Mouse (Mus musculus): Measurements from ENCODE around the gene Ppp3cb.

The Ppp3cb gene

DNA sequence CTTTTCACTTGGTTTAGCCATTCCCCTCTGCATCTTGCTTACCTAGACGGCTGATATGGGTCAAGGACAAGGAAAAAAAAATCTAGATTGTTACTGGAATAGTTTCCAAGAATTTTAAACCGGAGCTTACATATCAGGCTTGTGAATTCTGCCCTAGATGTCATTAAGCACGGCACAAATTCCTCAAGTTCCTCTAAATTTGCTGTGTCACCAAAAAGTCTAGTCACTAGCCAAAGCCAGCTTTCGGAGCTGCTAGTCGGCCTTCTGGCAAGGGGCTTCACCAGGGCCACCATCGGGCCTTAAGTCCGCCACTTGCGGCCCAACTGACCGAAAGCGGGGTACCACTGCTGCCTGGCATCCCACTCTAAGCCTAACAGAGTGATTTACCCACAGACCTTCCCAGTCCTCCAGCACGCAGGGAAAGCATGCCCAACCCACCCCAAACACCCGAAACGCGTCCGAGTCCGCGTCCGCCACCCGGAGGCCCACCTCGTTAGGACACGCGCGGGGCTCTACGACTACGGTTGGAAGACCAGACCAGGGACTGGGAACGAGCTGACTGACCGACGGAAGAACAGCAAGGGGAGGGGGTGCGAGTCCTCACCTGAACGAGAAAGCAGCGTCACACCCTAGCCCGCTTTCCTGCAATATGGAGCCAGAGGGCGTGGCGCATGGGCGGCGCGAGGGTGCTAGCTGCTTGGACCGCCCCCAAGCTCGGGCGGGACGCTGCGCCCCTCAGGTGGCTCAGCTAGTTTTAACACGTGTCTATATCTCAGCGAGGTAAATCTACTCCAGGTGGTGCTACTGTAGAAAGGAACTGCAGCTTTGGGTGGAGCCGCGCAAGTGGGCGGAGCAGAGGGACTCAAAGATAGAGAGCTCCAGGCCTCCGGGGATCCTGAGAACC is 66.8 kb downstream of the Ppp3cb start, which contains the start of gene Anxa7:
Gene Anxa7, minus strand, starts transcription at position 843 of the 904 bp plus-strand sequence.
- peak; percentile 92 for DNase-seq

DNA sequence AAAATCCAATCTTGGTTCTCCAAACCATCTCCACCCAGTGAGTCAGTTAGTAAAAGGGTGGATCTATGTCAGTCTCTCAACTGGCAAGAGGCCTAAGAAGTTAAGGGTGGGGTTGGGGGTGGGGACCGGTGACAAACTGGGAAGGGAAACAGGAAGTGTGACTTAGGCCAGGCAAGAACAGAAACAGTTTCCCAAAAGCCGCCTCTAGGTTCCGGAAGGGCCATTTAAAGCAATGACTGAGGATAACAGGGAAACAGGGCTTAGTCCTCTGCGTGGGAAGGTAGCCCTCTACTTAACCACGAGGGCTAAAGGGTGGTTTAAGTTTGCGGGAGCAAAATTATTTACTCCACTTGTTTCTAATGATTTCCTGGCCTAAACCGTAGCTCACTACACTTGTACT is 67.6 kb downstream of the Ppp3cb start:
- peak; percentile 87 for DNase-seq

GRCm38 (mm10) chr14:20478385-20478784 is 68.0 kb downstream of the Ppp3cb start:
- peak; percentile 16 for DNase-seq

DNA sequence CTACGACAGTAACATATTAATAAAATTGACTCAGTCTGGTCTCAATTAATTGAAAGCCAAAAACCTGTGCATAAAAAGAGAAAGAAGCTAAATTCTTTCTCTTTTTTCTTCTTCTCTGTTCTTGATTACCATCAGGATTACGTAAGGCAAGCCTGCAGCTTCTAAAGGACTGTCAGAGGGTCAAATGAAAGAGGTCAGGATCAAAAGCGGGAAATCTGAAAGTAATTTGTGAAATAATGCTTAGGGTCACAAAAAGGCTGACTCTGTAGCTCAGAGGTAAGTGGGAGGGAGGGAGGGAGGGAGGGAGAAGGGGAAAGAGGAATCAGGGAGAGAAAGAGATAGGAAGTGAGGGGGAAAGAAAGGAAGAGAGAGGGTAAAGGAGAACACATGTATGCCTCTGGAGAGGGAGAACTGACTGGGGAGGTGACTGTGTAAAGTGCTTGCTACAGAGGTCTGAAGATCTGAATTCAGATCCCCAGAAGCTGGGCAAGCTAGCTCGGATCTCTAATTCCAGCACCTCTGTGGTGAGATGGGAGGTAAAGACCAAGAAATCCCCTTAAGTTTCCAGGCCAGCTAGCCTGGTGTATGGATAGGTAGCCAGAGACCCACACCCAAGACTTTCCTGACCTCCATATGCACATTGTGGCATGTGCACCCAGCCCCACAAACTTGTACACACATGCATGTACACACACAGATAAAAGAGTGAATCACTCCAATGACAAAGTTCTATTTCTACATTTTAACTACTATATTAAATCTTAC is 68.9 kb downstream of the Ppp3cb start:
- DNase-seq: no peak

GRCm38 (mm10) chr14:20460216-20460615 is 86.2 kb downstream of the Ppp3cb start:
- DNase-seq: no peak

GRCm38 (mm10) chr14:20458378-20458777 is 88.0 kb downstream of the Ppp3cb start:
- DNase-seq: no peak

- no peak for DNase-seq
Observed at GRCm38 (mm10) chr14:20452929-20453328, 93.4 kb downstream of the Ppp3cb start.

DNA sequence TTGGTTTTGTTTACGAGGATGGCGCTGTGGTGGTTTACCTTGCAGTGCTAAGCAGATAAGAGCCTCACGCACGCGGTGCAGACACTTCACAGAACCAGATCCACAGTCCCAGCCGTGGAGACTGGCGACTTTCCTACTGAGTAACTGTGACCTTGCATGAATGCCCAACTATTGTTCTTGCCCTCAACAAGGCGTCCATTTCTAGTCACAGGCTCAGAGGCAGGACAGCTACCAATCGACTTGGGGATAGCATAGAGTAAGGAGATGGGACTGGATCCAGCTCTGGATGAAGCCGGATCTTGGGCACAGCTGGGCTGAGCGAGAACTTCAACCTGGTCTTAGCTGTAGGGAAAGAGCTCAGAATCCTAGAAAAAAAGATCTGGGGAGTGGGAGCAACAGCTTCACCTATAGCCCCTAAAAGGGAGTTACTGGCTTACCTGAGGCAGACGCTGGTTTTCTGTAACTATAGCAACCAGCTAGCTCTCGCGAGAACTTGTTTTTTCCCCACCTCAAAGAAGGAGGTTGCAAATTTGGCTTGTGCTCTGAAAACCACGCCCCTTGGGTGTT is 94.5 kb downstream of the Ppp3cb start, which contains the start of gene Cfap70:
Gene Cfap70, minus strand, starts transcription at position 462 of the 567 bp plus-strand sequence.
- DNase-seq: peak; percentile 76

DNA sequence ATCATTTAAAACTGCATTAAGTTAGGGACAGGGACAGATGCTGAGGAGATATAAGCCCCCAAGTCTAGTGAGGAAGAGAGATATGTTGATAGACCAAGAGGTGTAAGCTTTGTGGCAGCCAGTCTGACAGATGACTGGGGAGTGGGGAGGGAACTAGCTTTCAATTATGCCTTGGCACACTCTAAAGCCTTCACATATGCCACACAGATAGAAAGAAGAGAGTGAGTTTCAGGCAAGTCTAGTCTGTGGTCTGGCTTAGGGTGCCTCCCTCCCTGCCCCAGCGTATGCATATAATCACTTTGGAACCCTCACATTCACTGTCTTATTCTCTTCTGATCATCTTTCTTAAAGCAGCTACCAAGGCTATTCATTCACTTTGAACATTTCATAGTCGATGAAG is 95.1 kb downstream of the Ppp3cb start:
- no peak for DNase-seq
